ENCODE assay signal across 16 mouse cellular contexts in the genomic region with DNA sequence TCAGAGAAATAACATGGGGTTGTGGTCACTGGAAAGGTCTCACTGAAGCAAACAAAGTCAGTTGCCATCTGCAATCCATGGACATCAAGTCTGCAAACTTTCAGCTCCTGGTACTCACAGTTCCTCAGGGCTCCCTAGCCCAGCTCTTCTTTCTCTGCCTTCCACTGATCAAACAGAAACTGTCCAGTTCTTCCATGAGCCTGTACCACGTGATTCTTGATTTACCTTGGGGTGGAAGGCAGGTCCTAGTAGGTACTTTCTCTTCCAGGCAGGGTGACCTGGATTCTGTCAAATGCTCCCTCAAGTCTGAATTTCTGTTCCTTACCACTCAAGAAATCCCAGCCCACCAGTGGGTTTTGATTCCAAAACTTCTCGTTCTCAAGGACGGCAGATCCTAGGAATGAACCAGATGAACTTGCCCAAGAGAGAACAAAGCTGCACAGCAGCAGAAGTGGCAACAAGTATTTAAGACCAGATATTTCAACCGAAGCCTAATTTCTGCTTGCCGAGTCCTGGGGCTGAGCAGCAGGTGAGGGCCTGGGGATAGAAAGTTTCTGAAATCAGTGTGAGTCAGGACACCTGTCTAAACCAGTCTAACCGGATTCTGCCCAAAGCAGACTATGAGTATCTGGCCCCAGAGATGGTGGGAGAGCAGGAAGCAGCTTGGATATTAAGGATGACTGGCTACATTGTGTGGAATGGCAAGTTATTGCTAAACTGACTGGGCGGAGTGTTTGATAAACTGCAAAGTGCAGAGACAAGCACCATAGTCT. TPM values are rescaled to one million over a fixed set of nuclear protein-coding genes. Genes with fewer than 3 reads are reported as not detected.
DNase-seq lines count a peak whose midpoint lies in the region; ATAC-seq lines count a peak whose summit lies in the region.
"Had no signal": no experiment of that assay in that cellular context is flagged by ENCODE, and none has a peak within 500 bp of the region (broad histone marks: within the 10 kb centered on the region; RNA-seq: fewer than 3 reads in every experiment).

No protein-coding gene starts in this region.

- H3K9ac ChIP-seq in kidney, embryonic 14.5 days (ENCODE audit: low read depth, low read length) = no peak overlapping the region
- no peak overlapping the region for H3K9ac ChIP-seq in midbrain, embryonic 15.5 days
- H3K9ac ChIP-seq: heart, embryonic 13.5 days; midbrain, embryonic 13.5 days had no signal

- intact Hi-C loops in gastrocnemius, postnatal 36 days (cut with DNase I) = no loop called here

- H3K4me1 ChIP-seq in kidney, embryonic 14.5 days (ENCODE audit: control insufficient read depth, insufficient read depth, low read length) = 0 out of 2 replicates have a peak, but pooled peaks cover 6% of the 10 kb centered on the region
- H3K4me1 ChIP-seq in midbrain, embryonic 15.5 days = no peaks in the 10 kb centered on the region

- no peak overlapping the region for H3K4me2 ChIP-seq in kidney, embryonic 14.5 days (replicated peaks; ENCODE audit: low read depth, low read length)
- no peak overlapping the region for H3K4me2 ChIP-seq in midbrain, embryonic 15.5 days
- H3K4me2 ChIP-seq: heart, embryonic 13.5 days; midbrain, embryonic 13.5 days had no signal

- H3K9me3 ChIP-seq in kidney, embryonic 14.5 days (ENCODE audit: control insufficient read depth, low read length) = no peaks in the 10 kb centered on the region
- H3K9me3 ChIP-seq in midbrain, embryonic 15.5 days = no peaks in the 10 kb centered on the region
- H3K9me3 ChIP-seq: heart, embryonic 13.5 days; midbrain, embryonic 13.5 days had no signal

- ATAC-seq in kidney, embryonic 14.5 days (ENCODE audit: low FRiP score, low TSS enrichment) = peak; percentile 71; the same call in 1 of the 2 replicates
- no peak for ATAC-seq in midbrain, embryonic 15.5 days (replicated peaks)
- ATAC-seq: inflammation-experienced regulatory T-cells, adult 6 months; midbrain, embryonic 13.5 days had no signal

- 76% methylated on average over 7 of the region's 7 CpGs for WGBS in kidney, embryonic 14.5 days
- 28% methylated on average over 7 of the region's 7 CpGs for WGBS in large intestine, adult 2 months
- 87% methylated on average over 7 of the region's 7 CpGs for WGBS in midbrain, embryonic 15.5 days

- H3K27ac ChIP-seq in kidney, embryonic 14.5 days (ENCODE audit: low read depth, low read length) = peak overlapping the region; percentile 24; the same call in 1 of the 2 replicates
- no peak overlapping the region for H3K27ac ChIP-seq in midbrain, embryonic 15.5 days
- H3K27ac ChIP-seq: heart, embryonic 13.5 days; midbrain, embryonic 13.5 days had no signal

- H3K27me3 ChIP-seq in kidney, embryonic 14.5 days (ENCODE audit: control insufficient read depth, insufficient read depth, low read length) = no peaks in the 10 kb centered on the region
- H3K27me3 ChIP-seq in midbrain, embryonic 15.5 days (replicated peaks) = no peaks in the 10 kb centered on the region
- H3K27me3 ChIP-seq: CH12.LX; heart, embryonic 13.5 days; midbrain, embryonic 13.5 days had no signal

- no peak overlapping the region for H3K4me3 ChIP-seq in kidney, embryonic 14.5 days (ENCODE audit: low read length)
- H3K4me3 ChIP-seq in midbrain, embryonic 15.5 days = no peak overlapping the region
- H3K4me3 ChIP-seq: heart, embryonic 13.5 days; midbrain, embryonic 13.5 days had no signal

- no peak for DNase-seq in kidney, adult 11 months
- DNase-seq in ovary, adult 18-20 months (ENCODE audit: low spot score) = peak; percentile 14
- no peak for DNase-seq in ovary, postnatal 14 days (ENCODE audit: low spot score)
- peak; percentile 40 for DNase-seq in large intestine, adult 2 months (ENCODE audit: low read depth, low spot score)
- peak; percentile 78 for DNase-seq in testis, postnatal 14 days (ENCODE audit: low spot score)
- DNase-seq in gastrocnemius, postnatal 36 days = no peak
- DNase-seq: adrenal gland, postnatal 14 days; cerebellum, adult 9-10 months; gastrocnemius, postnatal 25 days; liver had no signal

- no peaks in the 10 kb centered on the region for H3K36me3 ChIP-seq in kidney, embryonic 14.5 days (ENCODE audit: control insufficient read depth, insufficient read depth, low read length)
- no peaks in the 10 kb centered on the region for H3K36me3 ChIP-seq in midbrain, embryonic 15.5 days (replicated peaks)
- H3K36me3 ChIP-seq: heart, embryonic 13.5 days; midbrain, embryonic 13.5 days had no signal

RNA-seq across cellular contexts. Expression of a gene that starts 44.2 kb away (rescaled TPM):
- 25.9 and 36.5 TPM in 2 replicates for polyA plus RNA-seq in kidney, embryonic 14.5 days (2014; fragmentation: Nextera tagmentation; extraction: Ambion mirVana)
- 10.5 and 13.2 TPM in 2 replicates for polyA plus RNA-seq in large intestine, adult 2 months (2012; rRNA removed)
- 10 to 100 TPM; 13.6 to 14.5 TPM for total RNA-seq in gastrocnemius, postnatal 36 days (2021)
- polyA plus RNA-seq in midbrain, embryonic 15.5 days (2015; fragmentation: Nextera tagmentation; extraction: Ambion mirVana) = 36.5 and 40.1 TPM in 2 replicates

Comparison
In these comparisons a context has a peak if more than half of its experiments do, and no peak if none do; other contexts are left out.
1. DNase-seq: peak in ovary, adult 18-20 months (single experiment), large intestine, adult 2 months (single experiment) and testis, postnatal 14 days (single experiment); none in kidney, adult 11 months (single experiment), ovary, postnatal 14 days (single experiment) and gastrocnemius, postnatal 36 days (0 of 2).